Mouse (Mus musculus) liver, postnatal 0 days (tissue): Measurements from ENCODE around the gene Gm49368. TPM values are rescaled to one million over a fixed set of nuclear protein-coding genes. Genes with fewer than 3 reads are reported as not detected.
A peak's percentile ranks its signal among the peaks of the same experiment; 100 is the strongest.

ENCODE experiments used
- ATAC-seq: fragments of 200-750 bp; cut with Nextera tagmentation; 2 replicates; pipeline ENCODE4 v1.8.0; 2017; ENCODE audit warnings: mild to moderate bottlenecking, moderate library complexity
- DNase-seq: peaks from one replicate; pipeline ENCODE4 v3.0.0-alpha.2; 2016
- H3K27ac ChIP-seq: fragments of 300-500 bp; sonication (generic); 2 replicates; pipeline ENCODE4 v1.5.1; 2014; ENCODE audit warnings: antibody characterized with exemption, moderate library complexity, mild to moderate bottlenecking, low read depth
- H3K27me3 ChIP-seq: fragments of 300-500 bp; sonication (generic); 2 replicates; pipeline ENCODE4 v1.6.1; 2014; ENCODE audit warnings: low read length, control low read depth, mixed read lengths; ENCODE audit not compliant: insufficient read depth
- H3K36me3 ChIP-seq: fragments of 300-500 bp; sonication (generic); replicated peaks from 2 replicates; pipeline ENCODE4 v1.6.1; 2014; ENCODE audit warnings: mild to moderate bottlenecking, control low read depth, low read length, moderate library complexity, mixed read lengths; ENCODE audit not compliant: insufficient read depth
- H3K4me1 ChIP-seq: fragments of 300-500 bp; sonication (generic); 2 replicates; pipeline ENCODE4 v1.6.1; 2014; ENCODE audit warnings: antibody characterized with exemption, mild to moderate bottlenecking, control low read depth; ENCODE audit not compliant: insufficient read depth
- H3K4me2 ChIP-seq: fragments of 300-500 bp; sonication (generic); 2 replicates; pipeline ENCODE4 v1.6.1; 2014; ENCODE audit warnings: low read depth, mild to moderate bottlenecking, low read length, moderate library complexity, mixed read lengths
- H3K4me3 ChIP-seq: fragments of 300-500 bp; sonication (generic); 2 replicates; pipeline ENCODE4 v1.5.1; 2014; ENCODE audit warnings: low read depth, low read length
- H3K9ac ChIP-seq: fragments of 300-500 bp; sonication (generic); replicated peaks from 2 replicates; pipeline ENCODE4 v1.6.1; 2014; ENCODE audit warnings: mild to moderate bottlenecking, moderate library complexity
- H3K9me3 ChIP-seq: fragments of 300-500 bp; sonication (generic); 2 replicates; pipeline ENCODE4 v1.6.1; 2016; ENCODE audit warnings: mild to moderate bottlenecking, control low read depth, low read length, mixed read lengths
- CTCF ChIP-seq: sonication (generic); IDR thresholded peaks from 2 replicates; pipeline ENCODE4 v1.5.1; 2016; ENCODE audit warnings: antibody characterized with exemption, low read depth
- EP300 ChIP-seq: IDR thresholded peaks from 2 replicates; pipeline ENCODE4 v1.6.1; 2016; ENCODE audit warnings: antibody characterized with exemption, low read depth, mild to moderate bottlenecking
- WGBS: fragments of 180-500 bp; shearing (Covaris S2); extraction: QIAGEN DNeasy Blood & Tissue Kit; methylation state at CpG from one replicate; pipeline ENCODE4 v1.1.7; 2014; ENCODE audit not compliant: insufficient replicate concordance; 5-methylcytosine and 5-hydroxymethylcytosine counted together
- polyA plus RNA-seq: library from polyadenylated mRNA; unstranded; fragments of >200 nt; fragmentation: Nextera tagmentation; extraction: Ambion mirVana; gene quantifications from 2 replicates; pipeline ENCODE4 v1.2.1, GENCODE M21; 2015

The Gm49368 gene
- polyA plus RNA-seq, 1 experiment from 2014 or later = 0.51 TPM

DNA sequence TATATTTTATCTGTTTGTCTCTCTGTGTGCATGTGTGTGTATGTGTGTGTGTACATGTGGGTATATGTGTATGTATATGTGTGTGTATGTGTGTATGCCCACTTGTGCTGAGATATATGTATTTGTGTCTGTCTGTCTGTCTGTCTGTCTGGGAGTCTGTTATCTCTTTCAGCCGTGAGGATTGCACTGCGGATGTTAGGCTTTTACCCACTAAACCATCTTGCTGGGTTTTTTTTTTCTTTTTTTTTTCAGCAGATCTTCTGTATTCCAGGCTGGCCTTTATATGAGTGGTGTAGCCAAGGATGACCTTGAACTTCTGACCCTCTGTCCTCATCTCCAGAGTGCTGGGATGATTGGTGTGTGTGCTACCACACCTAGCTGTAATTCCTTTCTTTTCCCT is 13.2 kb upstream of the Gm49368 start:
- H3K4me3 ChIP-seq = no peak overlapping the region
- no peak overlapping the region for H3K4me2 ChIP-seq
- WGBS = 8% methylated on average over 2 of the region's 2 CpGs
- no peak overlapping the region for H3K9ac ChIP-seq
- H3K27me3 ChIP-seq = no peaks in the 10 kb centered on the region
- DNase-seq (no peak), ATAC-seq (no peak)
- no peaks in the 10 kb centered on the region for H3K9me3 ChIP-seq
- H3K36me3 ChIP-seq = no peaks in the 10 kb centered on the region
- TF ChIP-seq EP300 (no peak), CTCF (no peak)
- peaks cover 25% of the 10 kb centered on the region for H3K4me1 ChIP-seq
- H3K27ac ChIP-seq = peak overlapping the region; percentile 62

DNA sequence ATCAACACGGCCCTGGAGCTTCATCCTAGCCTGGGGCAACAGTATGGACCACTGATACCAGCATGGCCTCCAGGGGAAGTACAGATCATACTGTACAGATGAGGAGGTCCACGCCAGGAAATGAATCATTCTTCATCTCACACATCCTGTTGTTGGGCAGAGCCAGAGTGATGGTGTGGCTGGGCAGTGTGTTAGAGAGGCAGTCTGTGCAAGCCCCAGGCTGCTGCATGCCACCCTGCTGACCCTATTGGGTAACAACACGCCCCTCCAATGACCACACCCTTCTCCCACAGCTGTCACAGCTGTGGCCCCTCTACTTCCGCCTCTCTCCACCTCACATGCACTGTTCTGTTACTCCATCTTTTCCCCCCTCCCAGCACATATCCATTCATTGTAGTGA is 11.7 kb upstream of the Gm49368 start:
- Histone ChIP-seq H3K36me3 (no peaks in the 10 kb centered on the region), H3K4me2 (no peak overlapping the region), H3K9me3 (no peaks in the 10 kb centered on the region), H3K27ac (peak overlapping the region; percentile 34; the same call in 1 of the 2 replicates), H3K4me3 (no peak overlapping the region), H3K27me3 (no peaks in the 10 kb centered on the region), H3K9ac (no peak overlapping the region), H3K4me1 (peaks cover 25% of the 10 kb centered on the region)
- peak; percentile 60 for ATAC-seq
- TF ChIP-seq CTCF = no peak
- no peak for TF ChIP-seq EP300
- DNase-seq = peak; percentile 30
- WGBS = 32% methylated on average over 4 of the region's 4 CpGs

DNA sequence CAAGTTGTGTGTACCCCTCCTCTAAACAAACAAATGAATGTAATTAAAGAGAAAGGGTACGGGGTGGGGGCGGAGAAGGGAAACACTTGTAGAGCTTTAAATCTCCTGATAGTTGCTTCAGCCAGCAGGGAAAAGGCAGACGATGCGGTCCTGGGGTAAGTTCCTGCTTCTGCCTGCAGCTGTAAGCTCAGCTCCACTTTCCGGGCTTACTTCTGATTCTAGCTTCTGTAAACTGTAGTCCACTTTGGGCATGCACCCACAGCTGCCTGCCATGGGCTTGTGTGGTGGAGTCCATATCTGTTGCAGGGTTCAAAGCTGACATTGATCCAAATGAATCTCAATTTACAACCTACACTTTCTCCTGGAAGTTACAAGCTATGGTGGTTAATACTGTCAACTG is 9.4 kb upstream of the Gm49368 start:
- H3K27me3 ChIP-seq = no peaks in the 10 kb centered on the region
- TF ChIP-seq EP300 (no peak), CTCF (no peak)
- DNase-seq (no peak), ATAC-seq (no peak)
- no peak overlapping the region for H3K4me2 ChIP-seq
- 41% methylated on average over 5 of the region's 5 CpGs for WGBS
- peaks cover 38% of the 10 kb centered on the region for H3K4me1 ChIP-seq
- no peak overlapping the region for H3K9ac ChIP-seq
- H3K4me3 ChIP-seq = no peak overlapping the region
- H3K27ac ChIP-seq = no peak overlapping the region
- H3K9me3 ChIP-seq = no peaks in the 10 kb centered on the region
- H3K36me3 ChIP-seq = no peaks in the 10 kb centered on the region

DNA sequence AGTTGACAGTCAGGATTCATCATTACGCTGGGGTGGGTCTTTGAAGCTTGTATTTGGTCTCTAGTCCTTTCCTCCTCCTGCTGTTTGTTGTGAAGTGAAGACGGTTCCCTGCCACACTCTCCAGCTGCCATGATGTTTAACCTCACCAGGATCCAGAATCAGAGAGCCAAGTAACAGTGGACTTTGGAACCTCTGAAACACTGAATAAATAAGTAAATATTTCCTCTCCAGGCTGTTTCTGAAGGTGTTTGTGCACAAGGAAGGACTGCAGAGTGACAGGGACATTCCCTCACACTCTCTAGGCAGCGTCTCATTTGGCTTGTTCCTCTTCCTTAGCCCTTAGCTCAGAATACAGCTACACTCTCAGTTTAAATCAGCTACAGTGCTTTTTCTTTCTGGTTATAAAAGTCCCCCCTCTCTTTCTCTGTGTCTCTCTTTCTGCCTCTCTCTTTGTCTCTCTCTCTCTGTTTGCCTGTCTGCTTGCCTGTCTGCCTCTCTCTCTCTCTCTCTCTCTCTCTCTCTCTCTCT is 5.5 kb upstream of the Gm49368 start:
- Histone ChIP-seq H3K27ac (no peak overlapping the region), H3K36me3 (no peaks in the 10 kb centered on the region), H3K9ac (no peak overlapping the region), H3K4me2 (0 out of 2 replicates have a peak overlapping the region, but pooled peaks have one; percentile 22), H3K4me1 (peaks cover 27% of the 10 kb centered on the region), H3K9me3 (no peaks in the 10 kb centered on the region), H3K4me3 (no peak overlapping the region), H3K27me3 (no peaks in the 10 kb centered on the region)
- no peak for TF ChIP-seq CTCF
- no peak for TF ChIP-seq EP300
- DNase-seq (no peak), ATAC-seq (peak; percentile 49; the same call in 1 of the 2 replicates)
- WGBS = 32% methylated on average over 3 of the region's 3 CpGs

DNA sequence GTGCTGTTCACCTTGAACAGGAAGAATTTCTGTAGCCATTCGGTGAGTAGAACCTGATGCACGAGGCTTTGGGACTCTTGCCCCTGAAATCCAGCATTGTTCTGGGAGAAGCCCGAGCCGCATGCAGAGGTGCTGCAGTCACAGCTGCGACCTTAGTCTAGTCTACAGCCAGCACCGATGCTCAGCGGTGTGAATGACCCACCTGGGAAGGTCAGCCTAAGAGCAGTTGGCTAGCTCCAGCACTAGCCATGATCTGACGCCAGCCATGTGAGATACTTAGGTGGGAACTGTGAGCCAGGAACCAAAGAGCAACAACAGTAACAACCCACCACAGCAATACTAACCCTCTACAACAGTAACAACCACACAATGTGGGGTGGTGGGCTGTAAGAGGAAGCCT is 4.6 kb upstream of the Gm49368 start:
- no peak overlapping the region for H3K9ac ChIP-seq
- H3K36me3 ChIP-seq = no peaks in the 10 kb centered on the region
- no peaks in the 10 kb centered on the region for H3K9me3 ChIP-seq
- DNase-seq = no peak
- H3K4me3 ChIP-seq = no peak overlapping the region
- H3K27me3 ChIP-seq = no peaks in the 10 kb centered on the region
- H3K27ac ChIP-seq = no peak overlapping the region; the same call in 1 of the 2 replicates
- TF ChIP-seq EP300 (no peak), CTCF (no peak)
- no peak for ATAC-seq
- H3K4me2 ChIP-seq = no peak overlapping the region
- peaks cover 21% of the 10 kb centered on the region for H3K4me1 ChIP-seq
- 72% methylated on average over 8 of the region's 8 CpGs for WGBS

DNA sequence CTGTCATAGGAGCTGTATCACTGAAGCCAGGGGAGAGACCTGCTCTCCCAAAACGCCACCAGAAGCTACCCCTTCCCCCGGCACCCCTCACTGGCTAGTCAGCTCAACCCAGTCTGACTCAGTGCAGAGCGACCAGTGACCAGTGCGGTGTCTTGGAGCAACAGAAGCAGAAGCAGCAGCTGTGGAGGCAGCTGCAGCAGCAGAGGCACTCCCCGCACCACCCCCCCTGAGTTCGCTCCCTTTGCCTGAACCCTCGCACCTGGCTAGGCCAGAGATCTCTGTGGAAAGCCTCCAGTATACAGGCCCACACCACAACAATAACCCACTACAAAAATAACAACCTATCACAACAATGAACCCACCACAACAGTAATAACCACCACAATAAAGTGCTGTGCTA is 3.9 kb upstream of the Gm49368 start:
- Histone ChIP-seq H3K4me1 (peaks cover 16% of the 10 kb centered on the region; the same call in 1 of the 2 replicates), H3K27ac (peak overlapping the region; percentile 46), H3K9me3 (no peaks in the 10 kb centered on the region), H3K27me3 (no peaks in the 10 kb centered on the region), H3K4me2 (no peak overlapping the region), H3K36me3 (no peaks in the 10 kb centered on the region), H3K4me3 (no peak overlapping the region), H3K9ac (no peak overlapping the region)
- TF ChIP-seq CTCF (no peak), EP300 (no peak)
- 40% methylated on average over 7 of the region's 7 CpGs for WGBS
- peak; percentile 51 for ATAC-seq
- DNase-seq = peak; percentile 39
